Mouse (Mus musculus) limb, embryonic 11.5 days (tissue): ENCODE measurements around the gene Cbr3. TPM values are rescaled to one million over a fixed set of nuclear protein-coding genes. Genes with fewer than 3 reads are reported as not detected.

ENCODE experiments used
- ATAC-seq: fragments of 200-750 bp; cut with Nextera tagmentation; 2 replicates; pipeline ENCODE4 v1.8.0; 2017; ENCODE audit warnings: low read depth; ENCODE audit not compliant: insufficient number of reproducible peaks, low FRiP score, low TSS enrichment
- DNase-seq: peaks from one replicate; pipeline ENCODE4 v3.0.0-alpha.2; 2015; ENCODE audit warnings: low spot score
- H3K27ac ChIP-seq: fragments of 300-500 bp; sonication (generic); replicated peaks from 2 replicates; pipeline ENCODE4 v1.5.1; 2014; ENCODE audit warnings: low read depth, mild to moderate bottlenecking, low read length
- H3K27me3 ChIP-seq: fragments of 300-500 bp; sonication (generic); 2 replicates; pipeline ENCODE4 v1.6.1; 2014; ENCODE audit warnings: mild to moderate bottlenecking, low read length, mixed read lengths; ENCODE audit not compliant: control insufficient read depth, insufficient read depth
- H3K36me3 ChIP-seq: fragments of 300-500 bp; sonication (generic); 2 replicates; pipeline ENCODE4 v1.6.1; 2014; ENCODE audit warnings: mild to moderate bottlenecking, low read length, moderate library complexity, mixed read lengths; ENCODE audit not compliant: control insufficient read depth, insufficient read depth
- H3K4me1 ChIP-seq: fragments of 300-500 bp; sonication (generic); 2 replicates; pipeline ENCODE4 v1.6.1; 2014; ENCODE audit warnings: low read length, mixed read lengths; ENCODE audit not compliant: control insufficient read depth, insufficient read depth
- H3K4me2 ChIP-seq: fragments of 300-500 bp; sonication (generic); 2 replicates; pipeline ENCODE4 v1.6.1; 2014; ENCODE audit warnings: low read depth, mild to moderate bottlenecking, moderate library complexity; ENCODE audit not compliant: severe bottlenecking
- H3K4me3 ChIP-seq: fragments of 300-500 bp; sonication (generic); 2 replicates; pipeline ENCODE4 v1.5.1; 2014; ENCODE audit warnings: low read depth, low read length
- H3K9ac ChIP-seq: fragments of 300-500 bp; sonication (generic); 2 replicates; pipeline ENCODE4 v1.6.1; 2014; ENCODE audit warnings: mild to moderate bottlenecking, low read length
- H3K9me3 ChIP-seq: fragments of 300-500 bp; sonication (generic); 2 replicates; pipeline ENCODE4 v1.6.1; 2016; ENCODE audit warnings: low read length; ENCODE audit not compliant: control insufficient read depth
- WGBS: fragments of 180-500 bp; shearing (Covaris S2); extraction: QIAGEN DNeasy Blood & Tissue Kit; methylation state at CpG from one replicate; pipeline ENCODE4 v1.1.7; 2014; 5-methylcytosine and 5-hydroxymethylcytosine counted together
- polyA plus RNA-seq: library from polyadenylated mRNA; unstranded; fragments of >200 nt; fragmentation: Nextera tagmentation; extraction: Ambion mirVana; gene quantifications from 2 replicates; pipeline ENCODE4 v1.2.1, GENCODE M21; 2014

The Cbr3 gene
- polyA plus RNA-seq, 1 experiment from 2014 or later = 0.96 TPM

- H3K4me1 ChIP-seq = peaks cover 4% of the 10 kb centered on the region; the same call in 1 of the 2 replicates
Observed at GRCm38 (mm10) chr16:93729801-93730721, 47.0 kb downstream of the Cbr3 start.

GRCm38 (mm10) chr16:93731310-93731709 lies 48.3 kb downstream of the Cbr3 start:
- WGBS = 92% methylated on average over 8 of the region's 8 CpGs
- H3K27ac ChIP-seq = no peak overlapping the region
- H3K9ac ChIP-seq = no peak overlapping the region
- no peaks in the 10 kb centered on the region for H3K27me3 ChIP-seq
- H3K4me2 ChIP-seq = no peak overlapping the region
- no peak overlapping the region for H3K4me3 ChIP-seq
- DNase-seq (no peak), ATAC-seq (no peak)
- no peaks in the 10 kb centered on the region; the same call in 1 of the 2 replicates for H3K36me3 ChIP-seq
- H3K9me3 ChIP-seq = no peaks in the 10 kb centered on the region
- H3K4me1 ChIP-seq = peaks cover 4% of the 10 kb centered on the region; the same call in 1 of the 2 replicates

More at GRCm38 (mm10) chr16:93729801-93730721, 47.0 kb downstream of the Cbr3 start:
- Histone ChIP-seq H3K4me3 (no peak overlapping the region), H3K36me3 (no peaks in the 10 kb centered on the region; the same call in 1 of the 2 replicates), H3K27me3 (no peaks in the 10 kb centered on the region), H3K9ac (no peak overlapping the region), H3K27ac (no peak overlapping the region), H3K9me3 (no peaks in the 10 kb centered on the region), H3K4me2 (no peak overlapping the region)
- DNase-seq (no peak), ATAC-seq (no peak)
- WGBS = 86% methylated on average over 23 of the region's 23 CpGs

GRCm38 (mm10) chr16:93732875-93733569 lies 50.0 kb downstream of the Cbr3 start:
- Histone ChIP-seq H3K4me3 (no peak overlapping the region), H3K9ac (no peak overlapping the region; the same call in 1 of the 2 replicates), H3K9me3 (no peaks in the 10 kb centered on the region), H3K27ac (no peak overlapping the region), H3K4me1 (peaks cover 4% of the 10 kb centered on the region; the same call in 1 of the 2 replicates), H3K4me2 (no peak overlapping the region), H3K36me3 (no peaks in the 10 kb centered on the region; the same call in 1 of the 2 replicates), H3K27me3 (no peaks in the 10 kb centered on the region)
- ATAC-seq (no peak), DNase-seq (no peak)
- 72% methylated on average over 18 of the region's 18 CpGs for WGBS

DNA sequence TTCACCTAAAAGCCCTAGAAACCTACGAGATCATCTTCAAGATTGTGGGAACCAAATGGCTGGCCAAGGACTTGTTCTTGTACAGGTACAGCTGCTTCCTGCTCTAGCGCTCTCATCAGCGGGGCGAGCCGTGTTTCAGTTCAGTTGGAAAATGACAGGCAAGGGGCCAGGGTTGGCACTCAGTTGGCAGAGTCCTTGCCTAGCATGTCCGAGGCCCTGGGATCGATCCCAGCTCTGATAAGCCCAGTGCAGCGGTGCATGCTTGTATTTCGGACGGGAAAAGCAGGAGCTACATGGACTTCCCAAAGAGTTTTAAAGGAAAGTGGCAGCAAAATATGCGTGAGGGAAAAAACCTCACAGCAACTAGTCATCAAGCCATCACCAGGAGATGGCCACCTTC lies 56.2 kb downstream of the Cbr3 start:
- 91% methylated on average over 11 of the region's 11 CpGs for WGBS
- no peak for DNase-seq
- Histone ChIP-seq H3K9ac (no peak overlapping the region), H3K4me2 (no peak overlapping the region), H3K4me1 (no peaks in the 10 kb centered on the region), H3K27ac (no peak overlapping the region), H3K9me3 (no peaks in the 10 kb centered on the region), H3K27me3 (no peaks in the 10 kb centered on the region), H3K36me3 (no peaks in the 10 kb centered on the region), H3K4me3 (no peak overlapping the region)
- ATAC-seq = no peak

Other genes starting within 250 kb of the Cbr3 start
- gene Setd4, start 79.2 kb upstream of the Cbr3 start, polyA plus RNA-seq = 15.2 and 19.0 TPM in 2 replicates
- 119 and 129 TPM in 2 replicates for gene Cbr1, start 77.4 kb upstream of the Cbr3 start, polyA plus RNA-seq
- not detected in 2 replicates for gene Gm5678, start 55.1 kb upstream of the Cbr3 start, polyA plus RNA-seq
- 7.2 and 7.7 TPM in 2 replicates for gene Dop1b, start 28.7 kb downstream of the Cbr3 start, polyA plus RNA-seq
- gene Morc3, start 148.9 kb downstream of the Cbr3 start, polyA plus RNA-seq = 29.3 and 34.2 TPM in 2 replicates
- 120 and 121 TPM in 2 replicates for gene Chaf1b, start 200.7 kb downstream of the Cbr3 start, polyA plus RNA-seq